Mouse (Mus musculus) hindbrain, postnatal 0 days (tissue): ENCODE results near the gene Prkch. TPM values are rescaled to one million over a fixed set of nuclear protein-coding genes. Genes with fewer than 3 reads are reported as not detected.
"Not testable (repeated sequence)": the region's sequence is repeated elsewhere in the genome, so short reads cannot be mapped to it uniquely, and the experiment has no call there.

ENCODE experiments used
- ATAC-seq: fragments of 200-750 bp; cut with Nextera tagmentation; 2 replicates; pipeline ENCODE4 v1.8.0; 2017; ENCODE audit warnings: mild to moderate bottlenecking, moderate TSS enrichment, moderate library complexity
- DNase-seq: peaks from one replicate; pipeline ENCODE4 v3.0.0-alpha.2; 2015; ENCODE audit warnings: low spot score
- H3K27ac ChIP-seq: fragments of 300-500 bp; sonication (generic); 2 replicates; pipeline ENCODE4 v1.5.1; 2014; ENCODE audit warnings: mild to moderate bottlenecking
- H3K27me3 ChIP-seq: fragments of 300-500 bp; sonication (generic); 2 replicates; pipeline ENCODE4 v1.6.1; 2014; ENCODE audit warnings: low read length, mixed read lengths; ENCODE audit not compliant: insufficient read depth
- H3K36me3 ChIP-seq: fragments of 300-500 bp; sonication (generic); 2 replicates; pipeline ENCODE4 v1.6.1; 2014; ENCODE audit warnings: low read length, mixed read lengths; ENCODE audit not compliant: insufficient read depth
- H3K4me1 ChIP-seq: fragments of 300-500 bp; sonication (generic); 2 replicates; pipeline ENCODE4 v1.6.1; 2014; ENCODE audit warnings: antibody characterized with exemption, low read length, mixed read lengths; ENCODE audit not compliant: insufficient read depth
- H3K4me2 ChIP-seq: fragments of 300-500 bp; sonication (generic); 2 replicates; pipeline ENCODE4 v1.6.1; 2014; ENCODE audit warnings: low read depth, mild to moderate bottlenecking, low read length, moderate library complexity, mixed read lengths
- H3K4me3 ChIP-seq: fragments of 300-500 bp; sonication (generic); 2 replicates; pipeline ENCODE4 v1.5.1; 2014; ENCODE audit warnings: low read length
- H3K9ac ChIP-seq: fragments of 300-500 bp; sonication (generic); replicated peaks from 2 replicates; pipeline ENCODE4 v1.6.1; 2014; ENCODE audit warnings: mild to moderate bottlenecking, low read length, moderate library complexity, mixed read lengths
- H3K9me3 ChIP-seq: fragments of 300-500 bp; sonication (generic); 2 replicates; pipeline ENCODE4 v1.6.1; 2016; ENCODE audit warnings: low read length, mixed read lengths
- CTCF ChIP-seq: IDR thresholded peaks from 2 replicates; pipeline ENCODE4 v1.5.1; 2016; ENCODE audit warnings: antibody characterized with exemption, control low read depth, low read depth
- WGBS: fragments of 180-500 bp; shearing (Covaris S2); extraction: QIAGEN DNeasy Blood & Tissue Kit; methylation state at CpG from one replicate; pipeline ENCODE4 v1.1.7; 2014; 5-methylcytosine and 5-hydroxymethylcytosine counted together
- polyA plus RNA-seq: library from polyadenylated mRNA; unstranded; fragments of >200 nt; fragmentation: Nextera tagmentation; extraction: Ambion mirVana; gene quantifications from 2 replicates; pipeline ENCODE4 v1.2.1, GENCODE M21; 2015
- total RNA-seq: library from RNA; depleted of rRNA; stranded (reverse); fragments of >200 nt; gene quantifications from 2 replicates; pipeline ENCODE4 v1.2.3, GENCODE M21; 2014; rRNA removed

Prkch gene
- 10.9 and 16.1 TPM in 2 replicates for total RNA-seq
- 5.4 and 6.1 TPM in 2 replicates for polyA plus RNA-seq

GRCm38 (mm10) chr12:73584610-73585240 lies at the start of gene Prkch:
TSS of gene Prkch (plus strand) at chr12:73584796.
- Histone ChIP-seq H3K36me3 (no peaks in the 10 kb centered on the region), H3K4me2 (peak within 1 kb of the TSS; percentile 95), H3K4me1 (0 out of 2 replicates have a peak, but pooled peaks cover 5% of the 10 kb centered on the region), H3K4me3 (peak within 1 kb of the TSS; percentile 74), H3K27ac (peak within 1 kb of the TSS; percentile 64; the same call in 1 of the 2 replicates), H3K27me3 (peaks cover 11% of the 10 kb centered on the region; the same call in 1 of the 2 replicates), H3K9me3 (no peaks in the 10 kb centered on the region), H3K9ac (peak within 1 kb of the TSS; percentile 66)
- ATAC-seq (peak; percentile 88), DNase-seq (peak; percentile 85)
- under 1% methylated on average over 55 of the region's 61 CpGs for WGBS
- TF ChIP-seq CTCF: peak; percentile 58

- ATAC-seq: no peak
- H3K4me3 ChIP-seq: no peak overlapping the region
- H3K9me3 ChIP-seq: no peaks in the 10 kb centered on the region
- H3K4me2 ChIP-seq: no peak overlapping the region
- H3K9ac ChIP-seq: no peak overlapping the region
- peak; percentile 18 for DNase-seq
- H3K36me3 ChIP-seq: no peaks in the 10 kb centered on the region
- no peak overlapping the region for H3K27ac ChIP-seq
- WGBS: 26% methylated on average over 17 of the region's 17 CpGs
- 0 out of 2 replicates have a peak, but pooled peaks cover 12% of the 10 kb centered on the region for H3K27me3 ChIP-seq
- TF ChIP-seq CTCF: peak; percentile 18; the same call in 1 of the 2 replicates
- no peaks in the 10 kb centered on the region for H3K4me1 ChIP-seq
Observed at GRCm38 (mm10) chr12:73537499-73538138, 47.0 kb upstream of the Prkch start.

GRCm38 (mm10) chr12:73538139-73538508 lies 46.5 kb upstream of the Prkch start:
- H3K27me3 ChIP-seq: 0 out of 2 replicates have a peak, but pooled peaks cover 17% of the 10 kb centered on the region
- not testable (repeated sequence) for DNase-seq, H3K9me3 ChIP-seq, H3K36me3 ChIP-seq, H3K27ac ChIP-seq, ATAC-seq, H3K4me1 ChIP-seq, H3K9ac ChIP-seq, H3K4me2 ChIP-seq, H3K4me3 ChIP-seq
- WGBS: 44% methylated on average over 3 of the region's 3 CpGs

GRCm38 (mm10) chr12:73539151-73539550 lies 45.4 kb upstream of the Prkch start:
- Histone ChIP-seq H3K27ac (no peak overlapping the region), H3K9ac (no peak overlapping the region), H3K9me3 (no peaks in the 10 kb centered on the region), H3K36me3 (no peaks in the 10 kb centered on the region), H3K4me1 (no peaks in the 10 kb centered on the region), H3K27me3 (peaks cover 17% of the 10 kb centered on the region; the same call in 1 of the 2 replicates), H3K4me2 (no peak overlapping the region), H3K4me3 (no peak overlapping the region)
- DNase-seq: no peak
- WGBS: 35% methylated on average over 2 of the region's 2 CpGs
- TF ChIP-seq CTCF: no peak
- ATAC-seq: no peak

GRCm38 (mm10) chr12:73540402-73540801 lies 44.2 kb upstream of the Prkch start:
- DNase-seq (no peak), ATAC-seq (no peak)
- Histone ChIP-seq H3K4me1 (no peaks in the 10 kb centered on the region), H3K4me3 (no peak overlapping the region), H3K36me3 (no peaks in the 10 kb centered on the region), H3K27ac (no peak overlapping the region), H3K27me3 (peaks cover 29% of the 10 kb centered on the region), H3K9me3 (no peaks in the 10 kb centered on the region), H3K9ac (no peak overlapping the region), H3K4me2 (no peak overlapping the region)
- 84% methylated on average over 2 of the region's 2 CpGs for WGBS
- TF ChIP-seq CTCF: no peak

GRCm38 (mm10) chr12:73543191-73543590 lies 41.4 kb upstream of the Prkch start:
- H3K36me3 ChIP-seq: no peaks in the 10 kb centered on the region
- no peak overlapping the region for H3K27ac ChIP-seq
- H3K4me2 ChIP-seq: no peak overlapping the region
- H3K27me3 ChIP-seq: peaks cover 50% of the 10 kb centered on the region
- DNase-seq (no peak), ATAC-seq (no peak)
- no peak for TF ChIP-seq CTCF
- H3K9me3 ChIP-seq: no peaks in the 10 kb centered on the region
- H3K9ac ChIP-seq: no peak overlapping the region
- no peak overlapping the region for H3K4me3 ChIP-seq
- WGBS: 90% methylated on average over 5 of the region's 5 CpGs
- H3K4me1 ChIP-seq: no peaks in the 10 kb centered on the region; the same call in 1 of the 2 replicates
